Mouse (Mus musculus) G1E (cell line): ENCODE results near the gene Hoxb8. TPM values are rescaled to one million over a fixed set of nuclear protein-coding genes. Genes with fewer than 3 reads are reported as not detected.

Source experiments
- ATAC-seq: 2 replicates; pipeline ENCODE4 v1.8.0; 2016; ENCODE audit warnings: mild to moderate bottlenecking; ENCODE audit not compliant: insufficient number of reproducible peaks, poor library complexity, low FRiP score, severe bottlenecking; ENCODE audit errors: extremely low read depth
- DNase-seq: peaks from one replicate; pipeline ENCODE4 v3.0.0; 2012; ENCODE audit warnings: low spot score
- H3K27me3 ChIP-seq: 2 replicates; pipeline ENCODE4 v1.6.1; 2012; ENCODE audit warnings: mild to moderate bottlenecking, low read length, inconsistent platforms; ENCODE audit not compliant: insufficient read depth
- H3K36me3 ChIP-seq: replicated peaks from 2 replicates; pipeline ENCODE3; 2012; ENCODE audit warnings: mild to moderate bottlenecking, inconsistent platforms
- H3K4me1 ChIP-seq: 2 replicates; pipeline ENCODE4 v1.6.1; 2012; ENCODE audit warnings: low read depth, low read length, inconsistent platforms, mixed read lengths; ENCODE audit not compliant: insufficient read depth
- H3K4me3 ChIP-seq: 2 replicates; pipeline ENCODE4 v1.5.1; 2012; ENCODE audit warnings: low read depth, mild to moderate bottlenecking, inconsistent platforms, low read length, moderate library complexity, mixed read lengths
- H3K9me3 ChIP-seq: replicated peaks from 2 replicates; pipeline ENCODE4 v1.6.1; 2012; ENCODE audit warnings: inconsistent platforms
- CTCF ChIP-seq: IDR thresholded peaks from 2 replicates; pipeline ENCODE4 v1.5.1; 2012; ENCODE audit warnings: low read depth, low read length, inconsistent platforms, mixed read lengths
- GATA1 ChIP-seq: IDR thresholded peaks from 2 replicates; pipeline ENCODE4 v1.6.1; 2012; ENCODE audit warnings: borderline replicate concordance, low read length, inconsistent platforms, mixed read lengths
- GATA2 ChIP-seq: IDR thresholded peaks from 2 replicates; pipeline ENCODE4 v1.6.1; 2012; ENCODE audit warnings: low read depth, low read length, inconsistent platforms, borderline replicate concordance
- POLR2AphosphoS5 ChIP-seq: IDR thresholded peaks from 2 replicates; pipeline ENCODE4 v1.6.1; 2012; ENCODE audit warnings: low read depth, low read length, inconsistent platforms; ENCODE audit not compliant: insufficient replicate concordance
- TAL1 ChIP-seq: conservative IDR thresholded peaks from 2 replicates; pipeline ENCODE4 v1.6.1; 2012; ENCODE audit warnings: low read depth, low read length, inconsistent platforms, mixed read lengths
- polyA plus RNA-seq: library from polyadenylated mRNA; stranded (reverse); fragments of >175 nt; gene quantifications from 2 replicates; pipeline ENCODE4 v1.2.3, GENCODE M21; 2012
- total RNA-seq, 2 experiments: library from RNA; stranded (forward) in 1 of 2; stranded (reverse) in 1 of 2; fragments of 200-1000 nt in 1 of 2; fragments of >200 nt in 1 of 2; fragmentation: Nextera tagmentation in 1 of 2; gene quantifications; 2 replicates each; pipeline ENCODE4 v1.2.3; 2014 to 2017

The Hoxb8 gene
- total and polyA plus RNA-seq, 3 experiments, result 0.22 TPM; not detected in 1

- no peak for TF ChIP-seq GATA2
- Histone ChIP-seq H3K36me3 (no peaks in the 10 kb centered on the region), H3K27me3 (peaks cover 32% of the 10 kb centered on the region), H3K9me3 (no peaks in the 10 kb centered on the region), H3K4me1 (no peaks in the 10 kb centered on the region), H3K4me3 (no peak overlapping the region)
- DNase-seq (no peak), ATAC-seq (no peak)
These were observed 44.1 kb downstream of the Hoxb8 start for GRCm38 (mm10) chr11:96325747-96326212.

- Histone ChIP-seq H3K4me3 (no peak overlapping the region), H3K27me3 (peaks cover 31% of the 10 kb centered on the region), H3K36me3 (no peaks in the 10 kb centered on the region), H3K9me3 (no peaks in the 10 kb centered on the region), H3K4me1 (no peaks in the 10 kb centered on the region)
- no peak for DNase-seq
- TF ChIP-seq CTCF, result no peak
- no peak for TF ChIP-seq GATA2
- no peak for TF ChIP-seq TAL1
- no peak for TF ChIP-seq GATA1
- TF ChIP-seq POLR2AphosphoS5, result no peak
- no peak for ATAC-seq
These were observed 45.0 kb downstream of the Hoxb8 start for GRCm38 (mm10) chr11:96326705-96327104.

- DNase-seq (no peak), ATAC-seq (no peak)
- no peaks in the 10 kb centered on the region for H3K36me3 ChIP-seq
- H3K9me3 ChIP-seq, result no peaks in the 10 kb centered on the region
- peaks cover 35% of the 10 kb centered on the region for H3K27me3 ChIP-seq
- TF ChIP-seq CTCF (no peak), TAL1 (no peak), POLR2AphosphoS5 (no peak)
- no peak overlapping the region for H3K4me3 ChIP-seq
- no peaks in the 10 kb centered on the region for H3K4me1 ChIP-seq
These were observed 45.4 kb downstream of the Hoxb8 start for GRCm38 (mm10) chr11:96327122-96327521.

- no peaks in the 10 kb centered on the region for H3K9me3 ChIP-seq
- DNase-seq (no peak), ATAC-seq (no peak)
- H3K4me1 ChIP-seq, result no peaks in the 10 kb centered on the region
- no peaks in the 10 kb centered on the region for H3K36me3 ChIP-seq
- no peak for TF ChIP-seq GATA2
- no peak for TF ChIP-seq GATA1
- no peak for TF ChIP-seq CTCF
- TF ChIP-seq TAL1, result no peak
- peaks cover 37% of the 10 kb centered on the region for H3K27me3 ChIP-seq
- no peak overlapping the region for H3K4me3 ChIP-seq
These were observed 46.0 kb downstream of the Hoxb8 start for GRCm38 (mm10) chr11:96327750-96328149.

- H3K4me1 ChIP-seq, result no peaks in the 10 kb centered on the region
- H3K9me3 ChIP-seq, result no peaks in the 10 kb centered on the region
- no peak overlapping the region for H3K4me3 ChIP-seq
- H3K27me3 ChIP-seq, result peaks cover 45% of the 10 kb centered on the region
- no peak for ATAC-seq
- no peak for DNase-seq
- H3K36me3 ChIP-seq, result no peaks in the 10 kb centered on the region
- TF ChIP-seq POLR2AphosphoS5 (no peak), GATA1 (no peak), CTCF (no peak), TAL1 (no peak), GATA2 (no peak)
These were observed 46.9 kb downstream of the Hoxb8 start for GRCm38 (mm10) chr11:96328605-96329004.

GRCm38 (mm10) chr11:96332105-96332504, 50.4 kb downstream of the Hoxb8 start:
- ATAC-seq, result no peak
- Histone ChIP-seq H3K4me3 (no peak overlapping the region), H3K4me1 (no peaks in the 10 kb centered on the region), H3K36me3 (no peaks in the 10 kb centered on the region), H3K9me3 (no peaks in the 10 kb centered on the region), H3K27me3 (peaks cover 38% of the 10 kb centered on the region)
- no peak for DNase-seq
- TF ChIP-seq TAL1, result no peak
- TF ChIP-seq GATA1, result no peak
- TF ChIP-seq POLR2AphosphoS5, result no peak
- no peak for TF ChIP-seq GATA2
- no peak for TF ChIP-seq CTCF

GRCm38 (mm10) chr11:96332618-96333032, 50.9 kb downstream of the Hoxb8 start:
- Histone ChIP-seq H3K4me3 (no peak overlapping the region), H3K36me3 (no peaks in the 10 kb centered on the region)

More at GRCm38 (mm10) chr11:96332618-96333032, 50.9 kb downstream of the Hoxb8 start:
- DNase-seq (no peak), ATAC-seq (no peak)
- Histone ChIP-seq H3K9me3 (no peaks in the 10 kb centered on the region), H3K27me3 (peaks cover 35% of the 10 kb centered on the region), H3K4me1 (no peaks in the 10 kb centered on the region)
- TF ChIP-seq CTCF (no peak), GATA2 (no peak), TAL1 (no peak)
